Mouse (Mus musculus): ENCODE results near the gene Rab11b.

GRCm38 (mm10) chr17:33807181-33807888 is 47.0 kb upstream of the Rab11b start:
- TF ChIP-seq CTCF (IDR thresholded peaks at IDR 0.05 in 2 of 3, conservative IDR thresholded peaks at IDR 0.05 in 1 of 3; ENCODE audit: control insufficient read depth in 1 of 3, insufficient read depth in 1 of 3, low read depth in 2 of 3, low read length in 3 of 3, poor library complexity in 1 of 3, severe bottlenecking in 1 of 3) (no peak), JUND (IDR thresholded peaks at IDR 0.05; ENCODE audit: low read depth, low read length) (no peak), MAX (IDR thresholded peaks at IDR 0.05; ENCODE audit: low read length) (no peak), GABPA (IDR thresholded peaks at IDR 0.05; ENCODE audit: low read depth, low read length) (no peak), USF1 (IDR thresholded peaks at IDR 0.05; ENCODE audit: low read depth, low read length) (no peak), MAFK (IDR thresholded peaks at IDR 0.05; ENCODE audit: borderline replicate concordance, low read depth, low read length) (no peak), ZMIZ1 (IDR thresholded peaks at IDR 0.05; ENCODE audit: low read depth, low read length) (no peak), POLR2AphosphoS5 (IDR thresholded peaks at IDR 0.05; ENCODE audit: borderline replicate concordance, low read depth, low read length) (no peak), RAD21 (IDR thresholded peaks at IDR 0.05; ENCODE audit: low read depth, low read length) (no peak), POLR2A (IDR thresholded peaks at IDR 0.05; ENCODE audit: control insufficient read depth in 1 of 2, insufficient read depth in 1 of 2, low read depth in 1 of 2, low read length in 2 of 2, poor library complexity in 1 of 2) (no peak), CHD2 (IDR thresholded peaks at IDR 0.05; ENCODE audit: low read length) (no peak), KAT2A (conservative IDR thresholded peaks at IDR 0.05; ENCODE audit: low read depth, low read length) (no peak), TCF12 (IDR thresholded peaks at IDR 0.05; ENCODE audit: low read depth, low read length) (no peak)
